ENCODE assay signal across 15 mouse cellular contexts in the genomic region with DNA sequence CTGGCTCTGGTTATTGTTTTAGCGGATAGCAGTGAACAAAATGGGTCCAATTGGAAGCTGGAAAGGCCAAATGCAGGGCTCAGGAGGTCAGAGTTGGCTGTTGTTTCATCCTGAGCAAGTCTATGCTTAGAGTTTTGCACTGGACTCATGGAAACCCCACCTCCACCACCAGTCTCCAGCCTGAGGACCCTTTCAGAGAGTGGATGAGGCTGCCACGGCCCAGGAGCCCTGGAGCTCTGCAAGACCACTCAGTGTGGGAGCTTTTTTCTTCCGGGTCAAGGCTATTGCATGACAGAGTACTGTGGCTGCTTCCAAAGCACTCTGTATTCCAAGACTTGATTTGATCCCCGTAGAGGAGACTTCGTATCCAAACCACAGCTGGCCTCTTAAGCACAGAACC.
A peak's percentile ranks its signal among the peaks of the same experiment; 100 is the strongest.
DNase-seq lines count a peak whose midpoint lies in the region; ATAC-seq lines count a peak whose summit lies in the region.
"Had no signal": no experiment of that assay in that cellular context is flagged by ENCODE, and none has a peak within 500 bp of the region (broad histone marks: within the 10 kb centered on the region; RNA-seq: fewer than 3 reads in every experiment).

No protein-coding gene starts in this region.

- WGBS in forebrain, embryonic 10.5 days, result 79% methylated on average over 5 of the region's 5 CpGs
- 64% methylated on average over 5 of the region's 5 CpGs for WGBS in forebrain, embryonic 14.5 days
- 46% methylated on average over 5 of the region's 5 CpGs for WGBS in hindbrain, embryonic 15.5 days
- WGBS in midbrain, embryonic 15.5 days, result 50% methylated on average over 5 of the region's 5 CpGs

- H3K9me3 ChIP-seq in forebrain, embryonic 10.5 days, result peaks cover 6% of the 10 kb centered on the region
- 0 out of 2 replicates have a peak, but pooled peaks cover 5% of the 10 kb centered on the region for H3K9me3 ChIP-seq in forebrain, embryonic 14.5 days (replicated peaks; ENCODE audit: control insufficient read depth, low read length)
- H3K9me3 ChIP-seq in hindbrain, embryonic 15.5 days, result no peaks in the 10 kb centered on the region
- 0 out of 2 replicates have a peak, but pooled peaks cover 6% of the 10 kb centered on the region for H3K9me3 ChIP-seq in midbrain, embryonic 15.5 days
- H3K9me3 ChIP-seq: embryonic facial prominence, embryonic 15.5 days; limb, embryonic 13.5 days had no signal

- H3K27ac ChIP-seq in forebrain, embryonic 10.5 days, result peak overlapping the region; percentile 86
- peak overlapping the region; percentile 15; the same call in 1 of the 2 replicates for H3K27ac ChIP-seq in forebrain, embryonic 14.5 days (ENCODE audit: low read depth, low read length)
- H3K27ac ChIP-seq in hindbrain, embryonic 15.5 days (replicated peaks), result peak overlapping the region; percentile 34; the same call in 1 of the 2 replicates
- peak overlapping the region; percentile 30; the same call in 1 of the 2 replicates for H3K27ac ChIP-seq in midbrain, embryonic 15.5 days
- H3K27ac ChIP-seq: embryonic facial prominence, embryonic 15.5 days; limb, embryonic 13.5 days had no signal

- ATAC-seq in forebrain, embryonic 14.5 days, result no peak
- 0 out of 2 replicates have a peak, but pooled peaks have one; percentile 15 for ATAC-seq in hindbrain, embryonic 15.5 days (ENCODE audit: low FRiP score, low read depth)
- ATAC-seq in midbrain, embryonic 15.5 days (replicated peaks), result no peak

- H3K9ac ChIP-seq in forebrain, embryonic 14.5 days (ENCODE audit: low read length), result no peak overlapping the region
- H3K9ac ChIP-seq in hindbrain, embryonic 15.5 days, result no peak overlapping the region
- no peak overlapping the region for H3K9ac ChIP-seq in midbrain, embryonic 15.5 days
- H3K9ac ChIP-seq: embryonic facial prominence, embryonic 15.5 days; limb, embryonic 13.5 days had no signal

- H3K4me3 ChIP-seq in forebrain, embryonic 10.5 days, result no peak overlapping the region
- no peak overlapping the region for H3K4me3 ChIP-seq in forebrain, embryonic 14.5 days (ENCODE audit: low read depth, low read length)
- H3K4me3 ChIP-seq in hindbrain, embryonic 15.5 days, result no peak overlapping the region
- no peak overlapping the region for H3K4me3 ChIP-seq in midbrain, embryonic 15.5 days
- H3K4me3 ChIP-seq: embryonic facial prominence, embryonic 15.5 days; limb, embryonic 13.5 days had no signal

- H3K4me1 ChIP-seq in forebrain, embryonic 10.5 days, result peaks cover 37% of the 10 kb centered on the region
- H3K4me1 ChIP-seq in forebrain, embryonic 14.5 days (ENCODE audit: control insufficient read depth, insufficient read depth, low read length), result peaks cover 13% of the 10 kb centered on the region
- H3K4me1 ChIP-seq in hindbrain, embryonic 15.5 days (replicated peaks), result peaks cover 12% of the 10 kb centered on the region
- peaks cover 7% of the 10 kb centered on the region for H3K4me1 ChIP-seq in midbrain, embryonic 15.5 days
- H3K4me1 ChIP-seq: embryonic facial prominence, embryonic 15.5 days had no signal

- no peaks in the 10 kb centered on the region for H3K36me3 ChIP-seq in forebrain, embryonic 10.5 days (replicated peaks)
- no peaks in the 10 kb centered on the region for H3K36me3 ChIP-seq in forebrain, embryonic 14.5 days (ENCODE audit: control insufficient read depth, insufficient read depth, low read length)
- H3K36me3 ChIP-seq in hindbrain, embryonic 15.5 days, result no peaks in the 10 kb centered on the region
- no peaks in the 10 kb centered on the region for H3K36me3 ChIP-seq in midbrain, embryonic 15.5 days (replicated peaks)
- H3K36me3 ChIP-seq: embryonic facial prominence, embryonic 15.5 days; G1E; limb, embryonic 13.5 days had no signal

- peaks cover 14% of the 10 kb centered on the region; the same call in 1 of the 2 replicates for H3K27me3 ChIP-seq in forebrain, embryonic 10.5 days (ENCODE audit: poor library complexity, severe bottlenecking)
- H3K27me3 ChIP-seq in forebrain, embryonic 14.5 days (replicated peaks; ENCODE audit: control insufficient read depth, insufficient read depth, low read length), result no peaks in the 10 kb centered on the region
- no peaks in the 10 kb centered on the region for H3K27me3 ChIP-seq in hindbrain, embryonic 15.5 days
- no peaks in the 10 kb centered on the region for H3K27me3 ChIP-seq in midbrain, embryonic 15.5 days (replicated peaks)
- H3K27me3 ChIP-seq: embryonic facial prominence, embryonic 15.5 days had no signal

- DNase-seq in forebrain, embryonic 10.5 days (ENCODE audit: extremely low spot score, low spot score), result no peak
- no peak for DNase-seq in forebrain, embryonic 14.5 days (ENCODE audit: low spot score)
- DNase-seq in ovary, adult 18-20 months (ENCODE audit: low spot score), result no peak
- no peak for DNase-seq in yolk sac, embryonic 10.5 days (ENCODE audit: low spot score)
- no peak for DNase-seq in spleen, adult 18-20 months
- DNase-seq: cerebellum, adult 18-20 months; gastrocnemius, postnatal 10 days; heart, postnatal 4 days; kidney, adult 2 months; kidney, postnatal 36 days had no signal

- H3K4me2 ChIP-seq in forebrain, embryonic 14.5 days (ENCODE audit: low read length), result 0 out of 2 replicates have a peak overlapping the region, but pooled peaks have one; percentile 2
- H3K4me2 ChIP-seq in hindbrain, embryonic 15.5 days, result peak overlapping the region; percentile 20
- no peak overlapping the region for H3K4me2 ChIP-seq in midbrain, embryonic 15.5 days
- H3K4me2 ChIP-seq: embryonic facial prominence, embryonic 15.5 days; limb, embryonic 13.5 days had no signal

Comparison
In these comparisons a context has a peak if more than half of its experiments do, and no peak if none do; other contexts are left out.
1. H3K27ac ChIP-seq: peak in every context shown above with its lines; median percentile 86 in forebrain, embryonic 10.5 days; 34 in hindbrain, embryonic 15.5 days; 30 in midbrain, embryonic 15.5 days; 15 in forebrain, embryonic 14.5 days.